Mouse (Mus musculus): ENCODE results near the gene Tulp3. TPM values are rescaled to one million over a fixed set of nuclear protein-coding genes. Genes with fewer than 3 reads are reported as not detected.

Gene Tulp3
- total and polyA plus RNA-seq, 3 experiments = 3.7 to 13.1 (median 5.5) TPM

- Histone ChIP-seq H3K9me3 (replicated peaks; ENCODE audit: low read length) (no peaks in the 10 kb centered on the region), H3K36me3 (replicated peaks in 1 of 2; ENCODE audit: control insufficient read depth in 1 of 2, insufficient read depth in 1 of 2, low read length in 1 of 2) (peaks cover 26 to 55% of the 10 kb centered on the region in 2 experiments), H3K9ac (ENCODE audit: insufficient read depth, low read depth) (peak overlapping the region; percentile 44), H3K4me2 (ENCODE audit: insufficient read depth, low read depth, poor library complexity, severe bottlenecking) (peak overlapping the region; percentile 24), H3K4me3 (replicated peaks in 1 of 3; ENCODE audit: low read depth in 2 of 3, low read length in 2 of 3, poor library complexity in 1 of 3) (peak overlapping the region; percentile 73 to 88 (median 83)), H3K79me2 (replicated peaks; ENCODE audit: control insufficient read depth, extremely low read depth, insufficient read depth, poor library complexity, severe bottlenecking) (peaks cover 10% of the 10 kb centered on the region; the same call in 1 of the 2 replicates), H3K4me1 (ENCODE audit: control insufficient read depth in 1 of 2, insufficient read depth in 2 of 2) (peaks cover 4 to 33% of the 10 kb centered on the region in 2 experiments; a peak in 3 of 4 replicates), H3K27ac (ENCODE audit: insufficient read depth, low read depth) (no peak overlapping the region), H3K27me3 (replicated peaks) (no peaks in the 10 kb centered on the region)
- peak; percentile 26 for TF ChIP-seq SIN3A (IDR thresholded peaks at IDR 0.05; ENCODE audit: low read length)
- peak; percentile 50; the same call in 1 of the 2 replicates for TF ChIP-seq BHLHE40 (IDR thresholded peaks at IDR 0.05; ENCODE audit: low read depth, low read length)
- no peak for TF ChIP-seq MAZ (IDR thresholded peaks at IDR 0.05; ENCODE audit: low read depth, low read length)
- dilution Hi-C loops (cut with MboI; ENCODE audit: extremely low pct_ligation_motif_present, extremely low pct_unique_long_range_greater_than_20kb, low sequenced_read_pairs) (no loop called here), in situ Hi-C loops (cut with MboI; ENCODE audit: low pct_ligation_motif_present, low pct_unique_long_range_greater_than_20kb, low sequenced_read_pairs) (loop anchor here (5.0 kb wide), 1 partner anchor 33 kb away; no protein-coding TSS in a partner anchor)
- no peak for DNase-seq (ENCODE audit: extremely low read depth)
Observed at GRCm38 (mm10) chr6:128355201-128355681, 410 bp downstream of the Tulp3 start.

- H3K79me2 ChIP-seq (replicated peaks; ENCODE audit: control insufficient read depth, extremely low read depth, insufficient read depth, poor library complexity, severe bottlenecking) = no peaks in the 10 kb centered on the region
- in situ Hi-C loops (cut with MboI; ENCODE audit: low pct_ligation_motif_present, low pct_unique_long_range_greater_than_20kb, low sequenced_read_pairs) = no loop called here
Observed at GRCm38 (mm10) chr6:128354140-128354539, 1.5 kb downstream of the Tulp3 start.

GRCm38 (mm10) chr6:128349711-128350110, 5.9 kb downstream of the Tulp3 start:
- H3K9me3 ChIP-seq (replicated peaks; ENCODE audit: low read length) = no peaks in the 10 kb centered on the region
- H3K9ac ChIP-seq (ENCODE audit: insufficient read depth, low read depth) = no peak overlapping the region
- no peak overlapping the region for H3K27ac ChIP-seq (ENCODE audit: insufficient read depth, low read depth)
- H3K27me3 ChIP-seq (replicated peaks) = no peaks in the 10 kb centered on the region
- H3K4me1 ChIP-seq (ENCODE audit: control insufficient read depth in 1 of 2, insufficient read depth in 2 of 2) = peaks cover 0 to 17% of the 10 kb centered on the region in 2 experiments; a peak in 2 of 4 replicates
- no peak for DNase-seq (ENCODE audit: extremely low read depth)
- in situ Hi-C loops (cut with MboI; ENCODE audit: low pct_ligation_motif_present, low pct_unique_long_range_greater_than_20kb, low sequenced_read_pairs) = no loop called here
- peaks cover 4 to 29% of the 10 kb centered on the region in 2 experiments for H3K36me3 ChIP-seq (replicated peaks in 1 of 2; ENCODE audit: control insufficient read depth in 1 of 2, insufficient read depth in 1 of 2, low read length in 1 of 2)
- no peaks in the 10 kb centered on the region for H3K79me2 ChIP-seq (replicated peaks; ENCODE audit: control insufficient read depth, extremely low read depth, insufficient read depth, poor library complexity, severe bottlenecking)
- H3K4me3 ChIP-seq (replicated peaks in 1 of 3; ENCODE audit: low read depth in 2 of 3, low read length in 2 of 3, poor library complexity in 1 of 3) = no peak overlapping the region
- TF ChIP-seq CHD1 (IDR thresholded peaks at IDR 0.05; ENCODE audit: low read depth, low read length) (no peak), RAD21 (IDR thresholded peaks at IDR 0.05; ENCODE audit: low read depth, low read length) (no peak), MYC (IDR thresholded peaks at IDR 0.05; ENCODE audit: low read depth, low read length) (no peak), PAX5 (IDR thresholded peaks at IDR 0.05; ENCODE audit: low read length) (no peak), USF2 (conservative IDR thresholded peaks at IDR 0.05; ENCODE audit: low read depth, low read length) (no peak), JUND (conservative IDR thresholded peaks at IDR 0.05; ENCODE audit: low read depth, low read length) (no peak), IRF4 (IDR thresholded peaks at IDR 0.05; ENCODE audit: low read depth, low read length) (no peak), MAZ (IDR thresholded peaks at IDR 0.05; ENCODE audit: low read depth, low read length) (no peak), SIN3A (IDR thresholded peaks at IDR 0.05; ENCODE audit: low read length) (no peak), MXI1 (IDR thresholded peaks at IDR 0.05; ENCODE audit: low read depth, low read length) (no peak), E2F4 (IDR thresholded peaks at IDR 0.05; ENCODE audit: insufficient replicate concordance, low read depth, low read length) (no peak), CTCF (conservative IDR thresholded peaks at IDR 0.05 in 1 of 2, IDR thresholded peaks at IDR 0.05 in 1 of 2; ENCODE audit: low read depth in 2 of 2, low read length in 2 of 2) (no peak), MAFK (IDR thresholded peaks at IDR 0.05; ENCODE audit: insufficient replicate concordance, low read length) (no peak), UBTF (IDR thresholded peaks at IDR 0.05; ENCODE audit: low read depth, low read length) (no peak), ZC3H11A (IDR thresholded peaks at IDR 0.05; ENCODE audit: low read depth, low read length) (no peak), ZMIZ1 (IDR thresholded peaks at IDR 0.05; ENCODE audit: low read depth, low read length) (no peak), HCFC1 (IDR thresholded peaks at IDR 0.05; ENCODE audit: low read depth, low read length) (no peak)
- H3K4me2 ChIP-seq (ENCODE audit: insufficient read depth, low read depth, poor library complexity, severe bottlenecking) = no peak overlapping the region
- dilution Hi-C loops (cut with MboI; ENCODE audit: extremely low pct_ligation_motif_present, extremely low pct_unique_long_range_greater_than_20kb, low sequenced_read_pairs) = no loop called here

More at GRCm38 (mm10) chr6:128354140-128354539, 1.5 kb downstream of the Tulp3 start:
- H3K27ac ChIP-seq (ENCODE audit: insufficient read depth, low read depth) = no peak overlapping the region
- peaks cover 26 to 52% of the 10 kb centered on the region in 2 experiments for H3K36me3 ChIP-seq (replicated peaks in 1 of 2; ENCODE audit: control insufficient read depth in 1 of 2, insufficient read depth in 1 of 2, low read length in 1 of 2)
- dilution Hi-C loops (cut with MboI; ENCODE audit: extremely low pct_ligation_motif_present, extremely low pct_unique_long_range_greater_than_20kb, low sequenced_read_pairs) = no loop called here
- H3K27me3 ChIP-seq (replicated peaks) = no peaks in the 10 kb centered on the region
- no peak overlapping the region for H3K4me3 ChIP-seq (replicated peaks in 1 of 3; ENCODE audit: low read depth in 2 of 3, low read length in 2 of 3, poor library complexity in 1 of 3)
- no peak overlapping the region for H3K4me2 ChIP-seq (ENCODE audit: insufficient read depth, low read depth, poor library complexity, severe bottlenecking)
- peaks cover 0 to 27% of the 10 kb centered on the region in 2 experiments; a peak in 2 of 4 replicates for H3K4me1 ChIP-seq (ENCODE audit: control insufficient read depth in 1 of 2, insufficient read depth in 2 of 2)
- no peaks in the 10 kb centered on the region for H3K9me3 ChIP-seq (replicated peaks; ENCODE audit: low read length)
- TF ChIP-seq USF1 (IDR thresholded peaks at IDR 0.05; ENCODE audit: low read depth, low read length) (no peak), E2F4 (IDR thresholded peaks at IDR 0.05; ENCODE audit: insufficient replicate concordance, low read depth, low read length) (no peak), MAX (IDR thresholded peaks at IDR 0.05; ENCODE audit: low read length) (no peak), SIN3A (IDR thresholded peaks at IDR 0.05; ENCODE audit: low read length) (no peak), MAFK (IDR thresholded peaks at IDR 0.05; ENCODE audit: insufficient replicate concordance, low read length) (no peak), IRF4 (IDR thresholded peaks at IDR 0.05; ENCODE audit: low read depth, low read length) (no peak)
- no peak for DNase-seq (ENCODE audit: extremely low read depth)
- no peak overlapping the region for H3K9ac ChIP-seq (ENCODE audit: insufficient read depth, low read depth)
